Mouse (Mus musculus) G1E (cell line): Measurements from ENCODE around the gene Baz2b. TPM values are rescaled to one million over a fixed set of nuclear protein-coding genes. Genes with fewer than 3 reads are reported as not detected.

Experiments used
- ATAC-seq: 2 replicates; pipeline ENCODE4 v1.8.0; 2016; ENCODE audit warnings: mild to moderate bottlenecking; ENCODE audit not compliant: insufficient number of reproducible peaks, poor library complexity, low FRiP score, severe bottlenecking; ENCODE audit errors: extremely low read depth
- DNase-seq: peaks from one replicate; pipeline ENCODE4 v3.0.0; 2012; ENCODE audit warnings: low spot score
- H3K27me3 ChIP-seq: 2 replicates; pipeline ENCODE4 v1.6.1; 2012; ENCODE audit warnings: mild to moderate bottlenecking, low read length, inconsistent platforms; ENCODE audit not compliant: insufficient read depth
- H3K36me3 ChIP-seq: replicated peaks from 2 replicates; pipeline ENCODE3; 2012; ENCODE audit warnings: mild to moderate bottlenecking, inconsistent platforms
- H3K4me1 ChIP-seq: 2 replicates; pipeline ENCODE4 v1.6.1; 2012; ENCODE audit warnings: low read depth, low read length, inconsistent platforms, mixed read lengths; ENCODE audit not compliant: insufficient read depth
- H3K4me3 ChIP-seq: 2 replicates; pipeline ENCODE4 v1.5.1; 2012; ENCODE audit warnings: low read depth, mild to moderate bottlenecking, inconsistent platforms, low read length, moderate library complexity, mixed read lengths
- H3K9me3 ChIP-seq: replicated peaks from 2 replicates; pipeline ENCODE4 v1.6.1; 2012; ENCODE audit warnings: inconsistent platforms
- CTCF ChIP-seq: IDR thresholded peaks from 2 replicates; pipeline ENCODE4 v1.5.1; 2012; ENCODE audit warnings: low read depth, low read length, inconsistent platforms, mixed read lengths
- GATA1 ChIP-seq: IDR thresholded peaks from 2 replicates; pipeline ENCODE4 v1.6.1; 2012; ENCODE audit warnings: borderline replicate concordance, low read length, inconsistent platforms, mixed read lengths
- GATA2 ChIP-seq: IDR thresholded peaks from 2 replicates; pipeline ENCODE4 v1.6.1; 2012; ENCODE audit warnings: low read depth, low read length, inconsistent platforms, borderline replicate concordance
- POLR2AphosphoS5 ChIP-seq: IDR thresholded peaks from 2 replicates; pipeline ENCODE4 v1.6.1; 2012; ENCODE audit warnings: low read depth, low read length, inconsistent platforms; ENCODE audit not compliant: insufficient replicate concordance
- TAL1 ChIP-seq: conservative IDR thresholded peaks from 2 replicates; pipeline ENCODE4 v1.6.1; 2012; ENCODE audit warnings: low read depth, low read length, inconsistent platforms, mixed read lengths
- polyA plus RNA-seq: library from polyadenylated mRNA; stranded (reverse); fragments of >175 nt; gene quantifications from 2 replicates; pipeline ENCODE4 v1.2.3, GENCODE M21; 2012
- total RNA-seq, 2 experiments: library from RNA; stranded (forward) in 1 of 2; stranded (reverse) in 1 of 2; fragments of 200-1000 nt in 1 of 2; fragments of >200 nt in 1 of 2; fragmentation: Nextera tagmentation in 1 of 2; gene quantifications; 2 replicates each; pipeline ENCODE4 v1.2.3; 2014 to 2017

The Baz2b gene
- total and polyA plus RNA-seq, 3 experiments: 13.2 to 104 (median 66.5) TPM

GRCm38 (mm10) chr2:60018875-60019501, 190.7 kb downstream of the Baz2b start:
- DNase-seq: peak; percentile 63
- Histone ChIP-seq H3K4me3 (no peak overlapping the region; the same call in 1 of the 2 replicates), H3K9me3 (no peaks in the 10 kb centered on the region), H3K36me3 (peaks cover 5% of the 10 kb centered on the region), H3K4me1 (peaks cover 23% of the 10 kb centered on the region), H3K27me3 (no peaks in the 10 kb centered on the region)
- TF ChIP-seq CTCF (no peak), GATA2 (no peak), POLR2AphosphoS5 (no peak), TAL1 (no peak), GATA1 (no peak)
- peak; percentile 85 for ATAC-seq

DNA sequence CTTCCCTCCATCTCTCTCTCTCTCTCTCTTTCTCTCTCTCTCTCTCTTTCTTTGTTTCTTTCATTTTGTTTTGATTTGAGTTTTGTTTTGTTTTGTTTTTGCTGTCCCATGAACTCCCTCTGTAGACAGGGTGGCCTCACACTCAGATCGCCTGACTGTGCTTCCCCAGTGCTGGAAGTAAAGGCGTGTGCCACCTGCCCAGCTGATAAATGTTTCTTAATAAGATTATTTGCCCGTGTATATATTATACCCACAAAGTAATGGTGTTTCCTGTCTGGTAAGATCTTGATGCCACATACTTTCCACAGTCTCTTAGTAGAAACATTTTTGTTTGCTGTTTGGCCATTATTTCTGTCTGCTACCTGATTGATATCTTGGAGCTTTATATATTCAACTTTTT, 198.1 kb downstream of the Baz2b start:
- Histone ChIP-seq H3K36me3 (no peaks in the 10 kb centered on the region), H3K4me3 (no peak overlapping the region), H3K4me1 (no peaks in the 10 kb centered on the region), H3K9me3 (no peaks in the 10 kb centered on the region), H3K27me3 (no peaks in the 10 kb centered on the region)
- no peak for TF ChIP-seq CTCF
- TF ChIP-seq GATA1: no peak
- TF ChIP-seq GATA2: no peak
- no peak for TF ChIP-seq TAL1
- TF ChIP-seq POLR2AphosphoS5: no peak
- ATAC-seq (no peak), DNase-seq (no peak)

DNA sequence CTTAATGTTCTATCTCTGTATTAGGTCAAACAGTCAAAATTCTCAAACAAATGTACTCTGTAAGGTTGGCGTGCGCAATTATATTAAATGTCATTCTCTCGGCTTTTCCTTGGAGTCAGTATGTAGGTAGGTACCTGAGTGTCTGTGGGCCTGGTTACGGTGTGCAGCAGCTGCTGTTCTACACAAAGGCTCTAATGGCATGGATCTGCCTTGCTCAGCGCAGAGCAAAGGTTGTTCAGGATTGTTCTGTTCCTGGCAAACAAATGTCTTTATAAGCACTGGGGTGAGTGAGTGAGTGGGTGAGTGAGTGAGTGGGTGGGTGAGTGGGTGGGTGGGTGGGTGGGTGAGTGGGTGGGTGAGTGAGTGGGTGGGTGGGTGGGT, 206.0 kb downstream of the Baz2b start:
- no peak for DNase-seq
- TF ChIP-seq CTCF (no peak), TAL1 (no peak), GATA1 (no peak), GATA2 (no peak), POLR2AphosphoS5 (no peak)
- Histone ChIP-seq H3K9me3 (no peaks in the 10 kb centered on the region), H3K4me1 (peaks cover 17% of the 10 kb centered on the region), H3K4me3 (no peak overlapping the region), H3K36me3 (peaks cover 22% of the 10 kb centered on the region), H3K27me3 (no peaks in the 10 kb centered on the region)
- ATAC-seq: 0 out of 2 replicates have a peak, but pooled peaks have one; percentile 15

DNA sequence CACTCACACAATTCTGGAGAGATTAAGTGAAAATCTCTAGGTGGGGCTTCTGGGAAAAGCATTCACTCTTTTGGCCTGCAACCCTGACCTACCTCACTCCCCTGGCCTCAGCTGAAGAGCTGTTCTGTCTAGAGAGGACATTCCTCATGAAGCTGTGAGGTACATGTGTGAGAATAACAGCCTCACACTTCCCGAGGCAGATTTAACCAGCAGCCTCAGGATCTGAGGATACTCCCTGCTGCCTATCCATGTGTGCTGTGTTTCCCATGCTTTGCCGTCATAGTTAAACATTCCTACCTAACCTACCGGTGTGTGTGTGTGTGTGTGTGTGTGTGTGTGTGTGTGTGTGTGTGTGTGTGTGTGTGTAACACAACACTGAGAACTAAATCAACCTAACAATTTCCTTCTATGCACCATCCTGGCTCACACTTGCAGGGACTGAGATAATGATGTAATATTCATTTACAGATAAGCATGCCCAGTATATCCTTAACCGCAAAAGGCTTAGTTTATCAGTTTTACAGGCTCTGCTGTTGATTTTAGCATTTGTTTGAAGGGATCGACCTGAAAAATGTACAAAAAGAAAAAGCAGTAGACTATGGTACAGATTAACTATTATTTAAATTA, 206.5 kb downstream of the Baz2b start:
- no peak for TF ChIP-seq GATA1
- TF ChIP-seq POLR2AphosphoS5: no peak
- TF ChIP-seq GATA2: no peak
- TF ChIP-seq TAL1: no peak
- TF ChIP-seq CTCF: no peak
- H3K36me3 ChIP-seq: peaks cover 24% of the 10 kb centered on the region
- H3K27me3 ChIP-seq: no peaks in the 10 kb centered on the region
- no peak overlapping the region for H3K4me3 ChIP-seq
- no peak for DNase-seq
- H3K4me1 ChIP-seq: peaks cover 21% of the 10 kb centered on the region
- ATAC-seq: peak; percentile 60
- H3K9me3 ChIP-seq: no peaks in the 10 kb centered on the region

GRCm38 (mm10) chr2:60000268-60000667, 209.4 kb downstream of the Baz2b start:
- no peak for ATAC-seq
- DNase-seq: no peak
- Histone ChIP-seq H3K4me1 (peaks cover 24% of the 10 kb centered on the region), H3K9me3 (no peaks in the 10 kb centered on the region), H3K36me3 (peaks cover 20% of the 10 kb centered on the region), H3K4me3 (no peak overlapping the region), H3K27me3 (no peaks in the 10 kb centered on the region)
- TF ChIP-seq POLR2AphosphoS5 (no peak), GATA2 (no peak), GATA1 (no peak), TAL1 (no peak), CTCF (no peak)

GRCm38 (mm10) chr2:59997479-59998228, 212.0 kb downstream of the Baz2b start:
- Histone ChIP-seq H3K9me3 (no peaks in the 10 kb centered on the region), H3K27me3 (no peaks in the 10 kb centered on the region), H3K4me3 (no peak overlapping the region), H3K36me3 (peaks cover 17% of the 10 kb centered on the region), H3K4me1 (peaks cover 10% of the 10 kb centered on the region; the same call in 1 of the 2 replicates)
- ATAC-seq: no peak
- no peak for DNase-seq
- TF ChIP-seq POLR2AphosphoS5 (no peak), CTCF (no peak), GATA1 (no peak), GATA2 (no peak), TAL1 (no peak)
